Mouse (Mus musculus): Measurements from ENCODE around the gene Gm45808.

DNA sequence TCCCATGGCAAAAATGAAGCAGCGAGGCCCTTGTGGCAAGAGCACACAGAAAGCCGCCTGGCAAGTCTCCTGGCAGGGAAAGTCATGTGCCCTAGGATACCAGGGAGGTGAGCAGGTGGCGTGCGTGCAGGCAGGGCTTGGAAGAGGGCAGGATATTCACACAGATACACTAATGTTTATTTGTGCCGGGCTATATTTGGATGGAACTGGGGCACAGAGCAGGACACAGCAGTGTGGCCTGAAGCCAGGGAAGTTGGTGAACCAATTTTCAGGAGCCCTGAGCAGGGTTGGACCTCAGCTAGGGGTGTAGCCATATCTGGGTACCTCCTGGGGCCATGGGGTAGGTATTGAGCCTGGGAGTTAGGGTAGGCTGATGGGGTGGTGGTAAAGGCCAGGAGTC, 6.3 kb upstream of the Gm45808 start:
- no peak for TF ChIP-seq POLR2A (IDR thresholded peaks at IDR 0.05; ENCODE audit: borderline replicate concordance, extremely low read depth, low read depth, low read length)
- no peak for TF ChIP-seq CTCF (IDR thresholded peaks at IDR 0.05; ENCODE audit: insufficient read depth, low read length)
